Mouse (Mus musculus): ENCODE measurements at regions not wholly inside any gene's neighbourhood (a gene's known extent, or its start where the extent isn't known, plus 50 kb on each side); places are given as distances from the start of the nearest gene placed in this dataset.

- DNase-seq (ENCODE audit: low read depth, low spot score): no peak
These were observed 615.9 kb downstream of the Gbe1 start for GRCm38 (mm10) chr16:70929651-70930050.

GRCm38 (mm10) chr16:70935959-70936358 is 622.2 kb downstream of the Gbe1 start:
- no peak for DNase-seq (ENCODE audit: low read depth, low spot score)

DNA sequence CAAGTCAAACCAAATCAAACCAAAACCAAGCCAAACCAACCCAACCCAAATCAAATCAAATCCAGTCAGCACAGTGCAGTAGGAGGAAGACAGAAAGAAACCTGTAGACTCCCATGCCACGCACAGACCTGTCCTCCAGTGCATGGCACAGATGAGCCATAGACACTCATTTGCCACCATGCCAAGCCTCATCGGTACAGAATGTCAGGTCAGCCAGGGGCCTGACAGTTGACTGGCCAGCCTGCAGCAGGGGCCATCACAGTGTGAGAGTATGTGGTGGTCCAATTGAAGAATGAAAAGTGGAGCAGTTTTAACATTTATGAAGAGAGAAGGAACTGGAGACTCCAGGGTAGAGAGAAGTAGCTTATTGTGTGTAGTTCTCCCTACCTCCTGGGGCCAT is 639.2 kb downstream of the Gbe1 start:
- no peak for DNase-seq (ENCODE audit: low read depth, low spot score)

Measured in brain, embryonic 18.5 days (tissue).